Mouse (Mus musculus) kidney, adult 2 months (tissue): ENCODE data around the gene Shb. TPM values are rescaled to one million over a fixed set of nuclear protein-coding genes. Genes with fewer than 3 reads are reported as not detected.
A peak's percentile ranks its signal among the peaks of the same experiment; 100 is the strongest.

ENCODE experiments used
- DNase-seq: peaks from one replicate; pipeline ENCODE4 v3.0.0; 2021
- H3K27ac ChIP-seq: fragments of 200-500 bp; 2 replicates; pipeline ENCODE4 v1.5.1; 2012; ENCODE audit warnings: low read depth, low read length, control low read depth, inconsistent platforms; ENCODE audit not compliant: insufficient read depth
- H3K27me3 ChIP-seq: fragments of 200-500 bp; replicated peaks from 2 replicates; pipeline ENCODE4 v1.6.1; 2012; ENCODE audit warnings: mild to moderate bottlenecking, moderate library complexity, low read length, inconsistent platforms; ENCODE audit not compliant: control insufficient read depth, insufficient read depth
- H3K36me3 ChIP-seq: fragments of 200-500 bp; 2 replicates; pipeline ENCODE4 v1.6.1; 2012; ENCODE audit warnings: mild to moderate bottlenecking, moderate library complexity, low read length, inconsistent platforms; ENCODE audit not compliant: control insufficient read depth, insufficient read depth
- H3K4me1 ChIP-seq: fragments of 200-500 bp; 2 replicates; pipeline ENCODE4 v1.6.1; 2011; ENCODE audit warnings: low read length; ENCODE audit not compliant: control insufficient read depth, insufficient read depth
- H3K4me3 ChIP-seq: fragments of 200-500 bp; 2 replicates; pipeline ENCODE4 v1.5.1; 2011; ENCODE audit warnings: mild to moderate bottlenecking, low read depth, low read length, control low read depth; ENCODE audit not compliant: insufficient read depth
- CTCF ChIP-seq: fragments of 200-500 bp; conservative IDR thresholded peaks from 2 replicates; pipeline ENCODE4 v1.5.1; 2011; ENCODE audit warnings: low read depth, mild to moderate bottlenecking, control low read depth, low read length, moderate library complexity, mixed read lengths; ENCODE audit not compliant: insufficient read depth, insufficient read length
- POLR2A ChIP-seq: fragments of 200-500 bp; IDR thresholded peaks from one replicate; pipeline ENCODE4 v1.6.1; 2011; ENCODE audit warnings: low read depth, low read length, control low read depth
- WGBS: fragments of 180-500 bp; shearing (Covaris S2); methylation state at CpG from one replicate; pipeline ENCODE4 v1.1.7; 2018; 5-methylcytosine and 5-hydroxymethylcytosine counted together
- polyA plus RNA-seq: library from polyadenylated mRNA; depleted of rRNA; stranded (reverse); fragments of >200 nt; gene quantifications from 2 replicates; pipeline ENCODE4 v1.2.3, GENCODE M21; 2012

Gene Shb
- polyA plus RNA-seq, 1 experiment: 59.4 TPM

GRCm38 (mm10) chr4:45527562-45528354 lies 4.5 kb downstream of the Shb start:
- Histone ChIP-seq H3K4me3 (peak overlapping the region; percentile 89), H3K4me1 (peaks cover 43% of the 10 kb centered on the region), H3K27me3 (no peaks in the 10 kb centered on the region), H3K36me3 (no peaks in the 10 kb centered on the region), H3K27ac (peak overlapping the region; percentile 91)
- TF ChIP-seq POLR2A (no peak), CTCF (peak; percentile 53)
- peak; percentile 67 for DNase-seq
- WGBS: 53% methylated on average over 2 of the region's 2 CpGs

GRCm38 (mm10) chr4:45526846-45527561 lies 5.3 kb downstream of the Shb start:
- H3K36me3 ChIP-seq: no peaks in the 10 kb centered on the region
- peak overlapping the region; percentile 89 for H3K4me3 ChIP-seq
- H3K27me3 ChIP-seq: no peaks in the 10 kb centered on the region
- WGBS: 67% methylated on average over 2 of the region's 2 CpGs
- no peak for TF ChIP-seq CTCF
- no peak for TF ChIP-seq POLR2A
- peak overlapping the region; percentile 84 for H3K27ac ChIP-seq
- H3K4me1 ChIP-seq: peaks cover 46% of the 10 kb centered on the region
- peak; percentile 19 for DNase-seq

- WGBS: 79% methylated on average over 3 of the region's 3 CpGs
- H3K27ac ChIP-seq: peak overlapping the region; percentile 1; the same call in 1 of the 2 replicates
- H3K27me3 ChIP-seq: no peaks in the 10 kb centered on the region
- peaks cover 45% of the 10 kb centered on the region for H3K4me1 ChIP-seq
- H3K4me3 ChIP-seq: no peak overlapping the region
- H3K36me3 ChIP-seq: no peaks in the 10 kb centered on the region
- DNase-seq: no peak
- no peak for TF ChIP-seq CTCF
- TF ChIP-seq POLR2A: no peak
Measured at GRCm38 (mm10) chr4:45526175-45526574, 6.1 kb downstream of the Shb start.

GRCm38 (mm10) chr4:45525541-45525940 lies 6.7 kb downstream of the Shb start:
- WGBS: 44% methylated on average over 3 of the region's 3 CpGs
- Histone ChIP-seq H3K4me1 (peaks cover 51% of the 10 kb centered on the region), H3K27ac (peak overlapping the region; percentile 45; the same call in 1 of the 2 replicates), H3K27me3 (no peaks in the 10 kb centered on the region), H3K4me3 (no peak overlapping the region), H3K36me3 (no peaks in the 10 kb centered on the region)
- peak; percentile 63 for DNase-seq
- TF ChIP-seq CTCF (no peak), POLR2A (no peak)

DNA sequence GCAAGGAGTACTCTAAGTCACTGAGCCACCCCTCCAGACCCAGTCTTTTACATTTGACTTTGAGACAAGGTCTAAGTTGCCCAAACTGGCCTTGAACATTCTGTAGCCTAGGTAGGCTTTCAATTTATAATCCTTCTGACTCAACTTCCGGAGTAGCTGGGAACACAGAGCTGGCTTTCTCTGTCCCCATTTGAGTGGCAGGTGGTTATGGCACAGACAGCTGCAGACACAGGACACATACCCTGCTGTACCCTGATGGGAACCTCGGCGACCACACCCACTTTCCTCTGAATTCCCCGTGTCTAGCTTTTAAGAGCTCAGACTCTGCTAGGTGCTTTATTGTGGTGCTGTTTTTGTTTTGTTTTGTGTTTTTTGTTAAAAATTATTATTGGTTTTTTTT lies 7.7 kb downstream of the Shb start:
- H3K4me1 ChIP-seq: peaks cover 59% of the 10 kb centered on the region
- 88% methylated on average over 4 of the region's 4 CpGs for WGBS
- H3K27ac ChIP-seq: 0 out of 2 replicates have a peak overlapping the region, but pooled peaks have one; percentile 6
- DNase-seq: no peak
- no peaks in the 10 kb centered on the region for H3K36me3 ChIP-seq
- TF ChIP-seq CTCF (no peak), POLR2A (no peak)
- H3K4me3 ChIP-seq: no peak overlapping the region
- H3K27me3 ChIP-seq: no peaks in the 10 kb centered on the region

GRCm38 (mm10) chr4:45523360-45523759 lies 8.9 kb downstream of the Shb start:
- Histone ChIP-seq H3K4me3 (no peak overlapping the region), H3K27me3 (no peaks in the 10 kb centered on the region), H3K27ac (peak overlapping the region; percentile 99), H3K4me1 (peaks cover 70% of the 10 kb centered on the region), H3K36me3 (no peaks in the 10 kb centered on the region)
- WGBS: 32% methylated on average over 6 of the region's 6 CpGs
- no peak for DNase-seq
- no peak for TF ChIP-seq POLR2A
- no peak for TF ChIP-seq CTCF

DNA sequence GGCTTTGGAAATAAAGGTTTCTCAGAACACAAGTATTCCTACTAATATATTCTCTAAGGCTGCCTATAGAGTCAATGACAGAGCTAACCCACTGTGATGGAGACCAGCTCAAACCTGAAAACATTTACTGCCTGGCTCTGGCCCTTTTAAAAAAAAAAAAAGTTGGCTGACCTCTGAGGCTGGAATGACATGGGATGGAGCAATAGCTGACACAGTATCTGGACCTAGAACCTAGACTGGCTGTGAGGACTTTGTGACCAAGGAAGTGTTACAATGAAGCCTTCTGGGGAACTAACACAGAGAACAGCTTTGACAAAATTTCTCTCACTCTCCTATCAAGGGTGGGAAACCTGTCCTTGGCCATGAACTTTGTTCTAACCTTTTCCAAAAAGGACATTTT lies 9.3 kb downstream of the Shb start:
- Histone ChIP-seq H3K27me3 (no peaks in the 10 kb centered on the region), H3K27ac (peak overlapping the region; percentile 99), H3K4me1 (peaks cover 74% of the 10 kb centered on the region), H3K36me3 (no peaks in the 10 kb centered on the region), H3K4me3 (peak overlapping the region; percentile 29; the same call in 1 of the 2 replicates)
- peak; percentile 88 for DNase-seq
- TF ChIP-seq POLR2A: no peak
- TF ChIP-seq CTCF: no peak
